Comparison of ENCODE assay signal across 12 mouse cellular contexts in the genomic region with DNA sequence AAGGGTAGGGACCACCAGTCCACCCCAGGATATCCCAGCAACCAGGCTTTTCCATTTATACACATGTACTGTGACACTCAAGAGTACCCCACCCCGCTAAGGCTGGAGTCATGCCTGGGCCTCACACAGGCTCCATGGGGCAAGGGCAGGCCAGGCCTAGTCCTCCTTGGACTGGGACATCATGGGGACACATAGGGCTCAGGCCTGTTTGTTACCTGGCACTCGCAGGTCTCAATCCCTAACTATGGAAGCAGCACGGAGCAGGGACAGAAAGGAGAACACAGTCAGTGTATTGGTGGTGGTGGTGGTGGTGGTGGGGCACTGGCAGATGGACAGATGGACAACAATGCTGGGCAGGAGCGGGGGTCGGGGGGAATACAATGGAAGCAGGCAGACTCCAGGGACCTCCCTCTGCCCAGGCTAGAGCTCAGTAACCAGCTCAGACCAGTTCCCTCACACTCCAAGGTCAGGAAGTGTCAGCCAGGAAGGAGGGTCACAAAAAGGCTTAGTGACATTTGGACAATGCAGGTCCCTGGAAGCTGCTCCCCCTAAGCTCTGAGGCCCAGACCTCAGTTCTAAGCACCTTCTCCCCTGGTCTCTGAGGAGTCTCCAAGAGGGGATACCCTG. TPM values are rescaled to one million over a fixed set of nuclear protein-coding genes. Genes with fewer than 3 reads are reported as not detected.
A peak's percentile ranks its signal among the peaks of the same experiment; 100 is the strongest.
DNase-seq lines count a peak whose midpoint lies in the region; ATAC-seq and TF ChIP-seq lines count a peak whose summit lies in the region.
"Had no signal": no experiment of that assay in that cellular context is flagged by ENCODE, and none has a peak within 500 bp of the region (broad histone marks: within the 10 kb centered on the region; RNA-seq: fewer than 3 reads in every experiment).

No protein-coding gene starts in this region.

- H3K36me3 ChIP-seq in forebrain, embryonic 14.5 days (ENCODE audit: control insufficient read depth, insufficient read depth, low read length), result peaks cover 19% of the 10 kb centered on the region
- H3K36me3 ChIP-seq in forebrain, embryonic 15.5 days, result peaks cover 8% of the 10 kb centered on the region
- peaks cover 24% of the 10 kb centered on the region for H3K36me3 ChIP-seq in limb, embryonic 10.5 days
- peaks cover 7% of the 10 kb centered on the region; the same call in 1 of the 2 replicates for H3K36me3 ChIP-seq in liver, embryonic 11.5 days (ENCODE audit: control insufficient read depth, insufficient read depth, low read length)

- WGBS in forebrain, embryonic 14.5 days, result 77% methylated on average over 5 of the region's 5 CpGs
- 73% methylated on average over 5 of the region's 5 CpGs for WGBS in forebrain, embryonic 15.5 days
- 86% methylated on average over 5 of the region's 5 CpGs for WGBS in limb, embryonic 10.5 days
- WGBS in liver, embryonic 11.5 days, result 84% methylated on average over 5 of the region's 5 CpGs

- no peak for DNase-seq in forebrain, embryonic 14.5 days (ENCODE audit: low spot score)
- no peak for DNase-seq in layer of hippocampus, adult 2 months (ENCODE audit: low spot score in 2 of 2)
- no peak for DNase-seq in layer of hippocampus, adult 8-10 months (ENCODE audit: low spot score in 2 of 2)
- DNase-seq in ES-CJ7 (ENCODE audit: low read depth, low spot score), result peak; percentile 34
- DNase-seq in limb, embryonic 10.5 days (ENCODE audit: low spot score), result no peak
- no peak for DNase-seq in liver, embryonic 11.5 days (ENCODE audit: low spot score)
- DNase-seq in cerebellum, postnatal 4 days (ENCODE audit: low spot score in 2 of 2), result no peak

- no peaks in the 10 kb centered on the region for H3K27me3 ChIP-seq in forebrain, embryonic 14.5 days (replicated peaks; ENCODE audit: control insufficient read depth, insufficient read depth, low read length)
- 0 out of 2 replicates have a peak, but pooled peaks cover 2% of the 10 kb centered on the region for H3K27me3 ChIP-seq in forebrain, embryonic 15.5 days
- H3K27me3 ChIP-seq in limb, embryonic 10.5 days (ENCODE audit: low read depth, poor library complexity, severe bottlenecking), result peaks cover 26% of the 10 kb centered on the region
- H3K27me3 ChIP-seq in liver, embryonic 11.5 days (replicated peaks; ENCODE audit: control insufficient read depth, insufficient read depth, low read length), result no peaks in the 10 kb centered on the region; the same call in 1 of the 2 replicates

- no peak overlapping the region for H3K4me2 ChIP-seq in forebrain, embryonic 14.5 days (ENCODE audit: low read length)
- no peak overlapping the region for H3K4me2 ChIP-seq in forebrain, embryonic 15.5 days (replicated peaks)
- no peak overlapping the region for H3K4me2 ChIP-seq in liver, embryonic 11.5 days

- no peak for TF ChIP-seq CTCF in layer of hippocampus, adult 2 months (conservative IDR thresholded peaks at IDR 0.05)

- no peaks in the 10 kb centered on the region for H3K4me1 ChIP-seq in forebrain, embryonic 14.5 days (ENCODE audit: control insufficient read depth, insufficient read depth, low read length)
- peaks cover 12% of the 10 kb centered on the region for H3K4me1 ChIP-seq in forebrain, embryonic 15.5 days
- H3K4me1 ChIP-seq in limb, embryonic 10.5 days, result peaks cover 46% of the 10 kb centered on the region
- H3K4me1 ChIP-seq in liver, embryonic 11.5 days (replicated peaks; ENCODE audit: control insufficient read depth, insufficient read depth, low read length), result peaks cover 23% of the 10 kb centered on the region

- no peaks in the 10 kb centered on the region for H3K9me3 ChIP-seq in forebrain, embryonic 14.5 days (replicated peaks; ENCODE audit: control insufficient read depth, low read length)
- H3K9me3 ChIP-seq in forebrain, embryonic 15.5 days, result no peaks in the 10 kb centered on the region
- H3K9me3 ChIP-seq in limb, embryonic 10.5 days (replicated peaks), result no peaks in the 10 kb centered on the region
- H3K9me3 ChIP-seq in liver, embryonic 11.5 days (ENCODE audit: control insufficient read depth, low read length), result no peaks in the 10 kb centered on the region
- H3K9me3 ChIP-seq: liver, embryonic 12.5 days had no signal

- no peak overlapping the region for H3K27ac ChIP-seq in forebrain, embryonic 14.5 days (ENCODE audit: low read depth, low read length)
- no peak overlapping the region for H3K27ac ChIP-seq in forebrain, embryonic 15.5 days (replicated peaks)
- H3K27ac ChIP-seq in layer of hippocampus, adult 2 months, result peak overlapping the region; percentile 91; the same call in 1 of the 2 replicates
- peak overlapping the region; percentile 76 for H3K27ac ChIP-seq in limb, embryonic 10.5 days
- H3K27ac ChIP-seq in liver, embryonic 11.5 days (ENCODE audit: low read depth, low read length), result no peak overlapping the region
- H3K27ac ChIP-seq: liver, embryonic 12.5 days had no signal

- H3K9ac ChIP-seq in forebrain, embryonic 14.5 days (ENCODE audit: low read length), result 0 out of 2 replicates have a peak overlapping the region, but pooled peaks have one; percentile 35
- no peak overlapping the region for H3K9ac ChIP-seq in forebrain, embryonic 15.5 days (replicated peaks)
- no peak overlapping the region for H3K9ac ChIP-seq in liver, embryonic 11.5 days (ENCODE audit: low read depth, low read length)

- no peak for ATAC-seq in forebrain, embryonic 14.5 days
- no peak for ATAC-seq in forebrain, embryonic 15.5 days (replicated peaks)
- ATAC-seq in liver, embryonic 11.5 days (replicated peaks; ENCODE audit: low FRiP score), result no peak
- ATAC-seq: Patski had no signal

- H3K4me3 ChIP-seq in forebrain, embryonic 14.5 days (ENCODE audit: low read depth, low read length), result no peak overlapping the region
- no peak overlapping the region for H3K4me3 ChIP-seq in forebrain, embryonic 15.5 days
- peak overlapping the region; percentile 49 for H3K4me3 ChIP-seq in layer of hippocampus, adult 2 months
- no peak overlapping the region for H3K4me3 ChIP-seq in limb, embryonic 10.5 days
- no peak overlapping the region for H3K4me3 ChIP-seq in liver, embryonic 11.5 days (ENCODE audit: low read depth, low read length)
- H3K4me3 ChIP-seq: liver, embryonic 12.5 days had no signal

RNA-seq across cellular contexts. Expression of a gene that starts 21.3 kb away (rescaled TPM):
- polyA plus RNA-seq in forebrain, embryonic 14.5 days (2014; fragmentation: Nextera tagmentation; extraction: Ambion mirVana), result 34.6 and 38.9 TPM in 2 replicates
- polyA plus RNA-seq in forebrain, embryonic 15.5 days (2015; fragmentation: Nextera tagmentation; extraction: Ambion mirVana), result 43.5 and 48.9 TPM in 2 replicates
- total RNA-seq in layer of hippocampus, adult 2 months (2021), result 10 to 100 TPM; 41.8 to 43.0 TPM
- total RNA-seq in layer of hippocampus, adult 8-10 months (2022), result 10 to 100 TPM; 34.4 to 46.8 (median 42.3) TPM
- 45.8 and 56.5 TPM in 2 replicates for polyA plus RNA-seq in limb, embryonic 10.5 days (2016; fragmentation: Nextera tagmentation; extraction: Ambion mirVana)
- 44.2 and 47.2 TPM in 2 replicates for polyA plus RNA-seq in liver, embryonic 11.5 days (2014; fragmentation: Nextera tagmentation; extraction: Ambion mirVana)

RNA-seq across cellular contexts. Expression of a gene that starts 24.5 kb away (rescaled TPM):
- 73.0 and 86.0 TPM in 2 replicates for polyA plus RNA-seq in forebrain, embryonic 14.5 days (2014; fragmentation: Nextera tagmentation; extraction: Ambion mirVana)
- 125 and 127 TPM in 2 replicates for polyA plus RNA-seq in forebrain, embryonic 15.5 days (2015; fragmentation: Nextera tagmentation; extraction: Ambion mirVana)
- 10 to 100 TPM; 24.7 to 30.7 TPM for total RNA-seq in layer of hippocampus, adult 2 months (2021)
- total RNA-seq in layer of hippocampus, adult 8-10 months (2022), result 10 to 100 TPM; 15.1 to 33.7 (median 22.6) TPM
- 0.33 and 1.1 TPM in 2 replicates for polyA plus RNA-seq in limb, embryonic 10.5 days (2016; fragmentation: Nextera tagmentation; extraction: Ambion mirVana)
- polyA plus RNA-seq in liver, embryonic 11.5 days (2014; fragmentation: Nextera tagmentation; extraction: Ambion mirVana), result 0.63 TPM in 1 of 2 replicates, not detected in the other
- total RNA-seq: heart, adult 8-10 months had no signal
- polyA plus RNA-seq: C2C12, Patski had no signal

RNA-seq across cellular contexts. Expression of a gene that starts 56.9 kb away (rescaled TPM):
- not detected in 2 replicates for polyA plus RNA-seq in forebrain, embryonic 14.5 days (2014; fragmentation: Nextera tagmentation; extraction: Ambion mirVana)
- 0.36 TPM in 1 of 2 replicates, not detected in the other for polyA plus RNA-seq in forebrain, embryonic 15.5 days (2015; fragmentation: Nextera tagmentation; extraction: Ambion mirVana)
- total RNA-seq in layer of hippocampus, adult 2 months (2021), result 1 to 10 TPM in 1 of 2 experiments, under 1 TPM in 1; 0.84 to 1.3 TPM
- 1 to 10 TPM; 1.6 to 5.2 (median 3.8) TPM for total RNA-seq in layer of hippocampus, adult 8-10 months (2022)
- polyA plus RNA-seq in limb, embryonic 10.5 days (2016; fragmentation: Nextera tagmentation; extraction: Ambion mirVana), result 0.55 and 2.4 TPM in 2 replicates
- polyA plus RNA-seq in liver, embryonic 11.5 days (2014; fragmentation: Nextera tagmentation; extraction: Ambion mirVana), result 23.1 and 24.4 TPM in 2 replicates

Comparison
In these comparisons a context has a peak if more than half of its experiments do, and no peak if none do; other contexts are left out.
1. H3K27ac ChIP-seq: peak in layer of hippocampus, adult 2 months (single experiment) and limb, embryonic 10.5 days (single experiment); none in forebrain, embryonic 14.5 days (single experiment), forebrain, embryonic 15.5 days (single experiment) and liver, embryonic 11.5 days (single experiment).
2. RNA of a gene that starts 24.5 kb away (polyA plus RNA-seq): 125 to 127 TPM in forebrain, embryonic 15.5 days and 73.0 to 86.0 TPM in forebrain, embryonic 14.5 days; 0.63 TPM in liver, embryonic 11.5 days and 0.33 to 1.1 TPM in limb, embryonic 10.5 days; every median in the first group is over 10 times any median in the second.